Mouse (Mus musculus) embryonic facial prominence, embryonic 15.5 days (tissue): ENCODE data around the gene Rassf5. TPM values are rescaled to one million over a fixed set of nuclear protein-coding genes. Genes with fewer than 3 reads are reported as not detected.
A peak's percentile ranks its signal among the peaks of the same experiment; 100 is the strongest.
"Not testable (repeated sequence)": the region's sequence is repeated elsewhere in the genome, so short reads cannot be mapped to it uniquely, and the experiment has no call there.

ENCODE experiments used
- ATAC-seq: fragments of 200-750 bp; cut with Nextera tagmentation; 2 replicates; pipeline ENCODE4 v1.8.0; 2017; ENCODE audit warnings: low read depth, moderate TSS enrichment; ENCODE audit not compliant: insufficient number of reproducible peaks, low FRiP score, low TSS enrichment
- H3K27ac ChIP-seq: fragments of 300-500 bp; sonication (generic); replicated peaks from 2 replicates; pipeline ENCODE4 v1.5.1; 2015; ENCODE audit warnings: mild to moderate bottlenecking, inconsistent platforms
- H3K27me3 ChIP-seq: fragments of 300-500 bp; sonication (generic); 2 replicates; pipeline ENCODE4 v1.6.1; 2015; ENCODE audit warnings: inconsistent platforms
- H3K36me3 ChIP-seq: fragments of 300-500 bp; sonication (generic); 2 replicates; pipeline ENCODE4 v1.6.1; 2015; ENCODE audit warnings: mild to moderate bottlenecking, inconsistent platforms
- H3K4me1 ChIP-seq: fragments of 300-500 bp; sonication (generic); 2 replicates; pipeline ENCODE4 v1.6.1; 2015; ENCODE audit warnings: inconsistent platforms
- H3K4me2 ChIP-seq: fragments of 300-500 bp; sonication (generic); replicated peaks from 2 replicates; pipeline ENCODE4 v1.6.1; 2015; ENCODE audit warnings: mild to moderate bottlenecking, inconsistent platforms
- H3K4me3 ChIP-seq: fragments of 300-500 bp; sonication (generic); replicated peaks from 2 replicates; pipeline ENCODE4 v1.5.1; 2015; ENCODE audit warnings: mild to moderate bottlenecking, inconsistent platforms
- H3K9ac ChIP-seq: fragments of 300-500 bp; sonication (generic); 2 replicates; pipeline ENCODE4 v1.6.1; 2015; ENCODE audit warnings: inconsistent platforms
- H3K9me3 ChIP-seq: fragments of 300-500 bp; sonication (generic); replicated peaks from 2 replicates; pipeline ENCODE4 v1.6.1; 2016; ENCODE audit warnings: inconsistent platforms
- WGBS: fragments of 180-500 bp; shearing (Covaris S2); methylation state at CpG from one replicate; pipeline ENCODE4 v1.1.7; 2015; 5-methylcytosine and 5-hydroxymethylcytosine counted together
- polyA plus RNA-seq: library from polyadenylated mRNA; unstranded; fragments of >200 nt; fragmentation: Nextera tagmentation; extraction: Ambion mirVana; gene quantifications from 2 replicates; pipeline ENCODE4 v1.2.1, GENCODE M21; 2015

Rassf5 gene
- polyA plus RNA-seq, 1 experiment from 2014 or later = 4.6 TPM

DNA sequence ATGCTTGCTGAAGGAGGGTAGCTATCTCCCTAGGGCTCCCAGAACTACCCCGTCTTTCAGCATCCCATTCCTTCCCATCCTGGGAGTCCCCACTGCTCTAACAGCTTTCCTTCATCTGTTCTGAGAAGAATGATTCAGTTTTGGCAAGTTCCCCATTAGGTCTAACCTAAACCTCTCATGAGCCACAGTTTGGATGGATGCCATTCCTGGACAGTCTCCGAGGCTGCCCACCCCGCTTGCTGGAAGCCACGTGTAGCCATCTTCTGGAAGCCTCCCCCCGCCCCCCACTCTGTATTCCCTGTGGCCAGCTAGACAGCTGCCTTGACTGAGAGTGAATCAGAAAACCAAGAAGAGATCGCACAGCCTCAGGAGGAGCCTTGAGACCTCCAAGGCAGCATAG, 12.2 kb upstream of the Rassf5 start:
- 0 out of 2 replicates have a peak, but pooled peaks cover under 1% of the 10 kb centered on the region for H3K4me1 ChIP-seq
- H3K4me3 ChIP-seq = no peak overlapping the region
- H3K36me3 ChIP-seq = no peaks in the 10 kb centered on the region
- WGBS = 74% methylated on average over 6 of the region's 6 CpGs
- 0 out of 2 replicates have a peak, but pooled peaks cover 5% of the 10 kb centered on the region for H3K27me3 ChIP-seq
- H3K9ac ChIP-seq = no peak overlapping the region
- no peak overlapping the region for H3K27ac ChIP-seq
- no peak overlapping the region for H3K4me2 ChIP-seq
- no peak for ATAC-seq
- H3K9me3 ChIP-seq = no peaks in the 10 kb centered on the region

DNA sequence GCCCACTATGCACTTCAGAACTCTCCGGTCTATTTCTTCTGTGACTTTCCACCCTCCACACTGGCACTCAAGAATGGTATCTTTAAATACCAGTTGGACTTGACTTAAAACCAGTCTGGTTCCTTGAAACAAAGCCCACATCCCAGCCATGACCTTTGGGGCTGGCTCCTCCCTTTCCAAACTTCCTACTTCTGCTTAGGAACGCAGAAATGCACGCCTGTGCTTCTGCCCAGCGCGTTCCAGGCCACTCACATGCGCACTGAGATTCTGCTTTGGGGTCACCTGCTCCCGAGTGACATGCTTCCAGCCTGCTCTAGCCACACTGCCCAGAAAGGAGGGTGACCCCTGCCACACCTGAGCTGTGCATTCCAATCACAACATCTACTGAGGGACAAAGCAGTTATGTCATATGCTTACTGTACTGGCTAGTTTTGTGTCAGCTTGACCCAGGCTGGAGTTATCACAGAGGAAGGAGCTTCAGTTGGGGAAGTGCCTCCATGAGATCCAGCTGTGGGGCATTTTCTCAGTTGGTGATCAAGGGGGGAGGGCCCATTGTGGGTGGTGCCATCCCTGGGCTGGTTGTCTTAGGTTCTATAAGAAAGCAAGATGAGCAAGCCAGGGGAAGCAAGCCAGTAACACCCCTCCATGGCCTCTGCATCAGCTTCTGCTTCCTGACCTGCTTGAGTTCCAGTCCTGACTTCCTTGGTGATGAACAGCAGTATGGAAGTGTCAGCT, 7.6 kb upstream of the Rassf5 start:
- not testable (repeated sequence) for H3K9ac ChIP-seq, H3K4me1 ChIP-seq, H3K4me2 ChIP-seq, ATAC-seq, H3K9me3 ChIP-seq, H3K27me3 ChIP-seq, H3K4me3 ChIP-seq, H3K27ac ChIP-seq, H3K36me3 ChIP-seq
- WGBS = 80% methylated on average over 7 of the region's 7 CpGs

- WGBS = 8% methylated on average over 7 of the region's 7 CpGs
- Histone ChIP-seq H3K4me3 (0 out of 2 replicates have a peak overlapping the region, but pooled peaks have one; percentile 13), H3K27ac (no peak overlapping the region), H3K4me2 (peak overlapping the region; percentile 99), H3K4me1 (peaks cover 34% of the 10 kb centered on the region), H3K36me3 (no peaks in the 10 kb centered on the region), H3K9ac (no peak overlapping the region), H3K9me3 (no peaks in the 10 kb centered on the region), H3K27me3 (peaks cover 40% of the 10 kb centered on the region)
- ATAC-seq = no peak
Observed at GRCm38 (mm10) chr1:131246433-131247395, 1.7 kb upstream of the Rassf5 start.

DNA sequence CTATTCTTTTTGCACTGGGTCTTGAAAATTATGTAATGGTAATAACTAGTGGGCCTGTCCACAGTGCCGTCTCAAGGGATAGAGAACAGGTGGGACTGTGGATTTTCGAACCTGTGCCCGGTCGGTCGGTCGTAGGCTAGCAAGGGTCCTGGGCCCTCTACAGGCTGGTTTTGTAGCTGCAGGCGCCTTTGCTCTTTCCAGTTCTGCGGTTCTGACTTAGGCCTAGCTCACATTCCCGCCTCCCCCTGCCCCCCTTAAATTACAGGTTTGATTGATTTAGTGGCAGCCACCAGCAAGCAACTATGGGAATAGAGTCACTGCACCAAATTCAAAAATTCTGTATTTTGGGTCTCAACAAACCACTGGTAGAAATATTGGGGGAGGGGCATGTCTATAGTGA, 868 bp upstream of the Rassf5 start:
- H3K36me3 ChIP-seq = no peaks in the 10 kb centered on the region
- H3K4me1 ChIP-seq = peaks cover 34% of the 10 kb centered on the region
- H3K4me2 ChIP-seq = peak overlapping the region; percentile 99
- H3K27me3 ChIP-seq = peaks cover 40% of the 10 kb centered on the region
- no peak overlapping the region for H3K9ac ChIP-seq
- 4% methylated on average over 9 of the region's 9 CpGs for WGBS
- ATAC-seq = peak; percentile 22; the same call in 1 of the 2 replicates
- H3K27ac ChIP-seq = no peak overlapping the region
- H3K4me3 ChIP-seq = peak overlapping the region; percentile 61
- H3K9me3 ChIP-seq = no peaks in the 10 kb centered on the region

DNA sequence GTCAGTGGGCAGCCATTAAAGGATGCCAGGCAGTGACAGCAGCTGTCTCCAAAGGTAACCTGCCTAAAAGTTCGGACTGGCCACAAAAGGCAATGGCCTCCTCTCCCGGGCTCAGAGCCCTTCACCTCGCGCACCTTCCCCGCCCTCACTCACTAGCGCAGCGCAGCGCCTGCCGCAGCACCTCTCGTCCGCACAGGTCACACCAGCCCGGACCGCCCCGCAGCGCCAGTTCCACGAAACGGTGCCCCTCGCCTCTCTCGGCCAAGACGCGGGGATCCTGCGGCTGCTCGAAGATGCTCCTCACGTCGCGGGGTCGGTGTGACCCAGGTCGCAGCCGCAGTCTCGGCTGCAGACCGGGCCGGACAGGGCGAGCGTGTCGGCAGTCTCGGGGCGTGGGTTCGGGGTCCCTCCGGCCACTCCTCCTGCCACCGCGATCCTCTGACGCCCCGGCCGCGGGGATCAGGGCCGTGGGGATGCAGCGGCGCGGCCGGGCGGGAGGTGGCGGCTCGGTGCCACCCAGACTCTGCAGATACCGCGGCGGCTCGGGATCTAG, 446 bp downstream of the Rassf5 start:
- Histone ChIP-seq H3K9me3 (no peaks in the 10 kb centered on the region), H3K4me1 (peaks cover 34% of the 10 kb centered on the region), H3K4me2 (peak overlapping the region; percentile 99), H3K9ac (peak overlapping the region; percentile 44), H3K36me3 (no peaks in the 10 kb centered on the region), H3K27ac (no peak overlapping the region), H3K27me3 (peaks cover 40% of the 10 kb centered on the region), H3K4me3 (peak overlapping the region; percentile 61)
- WGBS = 2% methylated on average over 57 of the region's 57 CpGs
- ATAC-seq = 0 out of 2 replicates have a peak, but pooled peaks have one; percentile 41

GRCm38 (mm10) chr1:131242956-131243355, 2.1 kb downstream of the Rassf5 start:
- Histone ChIP-seq H3K9ac (no peak overlapping the region), H3K4me2 (no peak overlapping the region), H3K9me3 (no peaks in the 10 kb centered on the region), H3K36me3 (no peaks in the 10 kb centered on the region), H3K27me3 (peaks cover 40% of the 10 kb centered on the region), H3K4me3 (no peak overlapping the region), H3K4me1 (peaks cover 44% of the 10 kb centered on the region), H3K27ac (no peak overlapping the region)
- 42% methylated on average over 6 of the region's 6 CpGs for WGBS
- ATAC-seq = no peak

DNA sequence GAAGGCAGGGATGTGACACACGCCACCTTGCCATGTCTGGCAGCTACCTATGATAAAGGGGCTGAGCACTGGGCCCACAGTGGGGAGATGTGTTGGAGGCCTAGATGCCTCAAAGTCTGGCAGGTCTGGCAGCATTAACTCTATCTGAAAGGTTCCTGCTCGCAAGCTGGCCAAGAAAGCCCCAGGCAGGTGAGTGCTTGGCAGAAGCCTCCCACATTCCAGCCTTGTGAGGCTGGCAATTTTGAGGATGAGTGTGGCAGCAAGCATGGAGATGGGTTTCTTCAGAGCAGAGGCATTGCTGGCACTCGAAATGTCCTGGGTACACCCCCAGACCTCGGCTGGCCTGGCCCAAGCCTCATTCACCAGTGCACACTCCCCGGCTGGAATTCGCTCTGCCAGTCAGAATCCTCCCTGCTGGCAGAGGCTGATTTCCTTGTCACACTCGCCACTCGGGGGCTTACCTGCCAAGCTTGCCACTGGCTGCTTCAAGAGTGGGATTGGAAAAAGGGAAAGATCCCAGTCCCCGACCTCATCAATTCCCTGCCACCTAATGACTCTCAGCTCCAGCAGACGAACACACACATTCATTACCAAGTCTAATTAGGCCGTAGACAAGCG, 5.4 kb downstream of the Rassf5 start:
- Histone ChIP-seq H3K36me3 (no peaks in the 10 kb centered on the region), H3K4me3 (no peak overlapping the region), H3K27me3 (peaks cover 23% of the 10 kb centered on the region), H3K27ac (no peak overlapping the region), H3K4me1 (peaks cover 35% of the 10 kb centered on the region), H3K4me2 (no peak overlapping the region), H3K9ac (no peak overlapping the region), H3K9me3 (no peaks in the 10 kb centered on the region)
- ATAC-seq = no peak
- 61% methylated on average over 12 of the region's 12 CpGs for WGBS

DNA sequence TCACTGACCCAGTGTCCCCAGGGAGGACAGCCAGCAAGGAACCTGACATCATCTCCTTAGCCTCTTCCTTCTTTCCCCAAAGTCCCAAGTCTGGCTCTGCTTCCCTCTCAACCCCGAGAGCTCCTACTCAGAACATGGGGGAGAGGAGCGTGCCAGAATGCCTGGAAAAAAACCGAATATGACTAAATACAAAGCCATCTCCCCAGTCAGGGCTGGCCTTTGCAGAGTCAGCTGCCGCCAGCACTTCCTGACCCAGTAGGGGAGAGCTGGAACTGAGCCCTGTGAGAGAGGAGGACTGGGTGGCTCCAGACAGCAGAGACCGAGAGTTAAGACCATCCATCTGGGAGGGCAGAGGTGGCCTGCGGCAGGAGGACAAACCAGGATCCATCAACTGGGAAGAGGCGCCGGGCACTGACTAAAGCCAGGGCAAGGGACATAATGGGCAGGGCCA, 6.1 kb downstream of the Rassf5 start:
- Histone ChIP-seq H3K4me3 (no peak overlapping the region), H3K27ac (0 out of 2 replicates have a peak overlapping the region, but pooled peaks have one; percentile 13), H3K36me3 (no peaks in the 10 kb centered on the region), H3K9ac (no peak overlapping the region), H3K27me3 (peaks cover 16% of the 10 kb centered on the region), H3K4me2 (no peak overlapping the region), H3K4me1 (peaks cover 32% of the 10 kb centered on the region), H3K9me3 (no peaks in the 10 kb centered on the region)
- 50% methylated on average over 8 of the region's 8 CpGs for WGBS
- ATAC-seq = no peak

DNA sequence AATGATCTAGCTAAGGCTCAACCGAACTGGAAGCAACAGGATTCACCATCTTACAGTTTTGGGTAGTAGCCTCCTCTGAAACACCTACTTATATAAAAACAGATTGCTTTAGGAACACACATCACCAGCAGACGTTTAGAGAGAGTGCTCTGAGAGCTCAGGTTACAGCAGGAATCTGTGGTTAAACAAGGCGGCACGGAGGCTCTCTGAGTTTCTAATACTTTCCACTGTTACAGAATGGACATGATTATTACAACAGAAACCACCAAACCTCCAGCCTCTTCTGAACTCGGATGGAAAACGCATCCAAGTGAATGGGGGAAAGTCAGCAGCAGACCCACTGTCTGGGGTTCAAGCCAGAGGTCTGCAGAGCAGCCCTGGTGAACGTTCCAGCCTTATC, 9.0 kb downstream of the Rassf5 start:
- peak overlapping the region; percentile 18; the same call in 1 of the 2 replicates for H3K27ac ChIP-seq
- H3K27me3 ChIP-seq = no peaks in the 10 kb centered on the region
- H3K4me1 ChIP-seq = peaks cover 27% of the 10 kb centered on the region
- ATAC-seq = no peak
- H3K9me3 ChIP-seq = no peaks in the 10 kb centered on the region
- H3K36me3 ChIP-seq = no peaks in the 10 kb centered on the region
- H3K4me3 ChIP-seq = no peak overlapping the region
- no peak overlapping the region for H3K9ac ChIP-seq
- 22% methylated on average over 7 of the region's 7 CpGs for WGBS
- no peak overlapping the region for H3K4me2 ChIP-seq

GRCm38 (mm10) chr1:131233527-131233926, 11.5 kb downstream of the Rassf5 start:
- WGBS = 64% methylated on average over 12 of the region's 12 CpGs
- no peak overlapping the region for H3K9ac ChIP-seq
- H3K36me3 ChIP-seq = no peaks in the 10 kb centered on the region

More at GRCm38 (mm10) chr1:131233527-131233926, 11.5 kb downstream of the Rassf5 start:
- H3K4me1 ChIP-seq = peaks cover 17% of the 10 kb centered on the region; the same call in 1 of the 2 replicates
- no peak overlapping the region for H3K4me2 ChIP-seq
- H3K27ac ChIP-seq = no peak overlapping the region
- ATAC-seq = no peak
- no peaks in the 10 kb centered on the region for H3K27me3 ChIP-seq
- H3K9me3 ChIP-seq = no peaks in the 10 kb centered on the region
- no peak overlapping the region for H3K4me3 ChIP-seq
